Mouse (Mus musculus) cerebellum, adult 2 months (tissue): ENCODE results near the gene Repin1.
A peak's percentile ranks its signal among the peaks of the same experiment; 100 is the strongest.

Source experiments
- CTCF ChIP-seq: fragments of 200-500 bp; IDR thresholded peaks from 2 replicates; pipeline ENCODE4 v1.5.1; 2011; ENCODE audit warnings: low read depth, mild to moderate bottlenecking, control low read depth, low read length, moderate library complexity, borderline replicate concordance; ENCODE audit not compliant: insufficient read depth
- POLR2A ChIP-seq: fragments of 200-500 bp; IDR thresholded peaks from 2 replicates; pipeline ENCODE4 v1.6.1; 2011; ENCODE audit warnings: low read length, control low read depth, borderline replicate concordance; ENCODE audit not compliant: insufficient read depth

GRCm38 (mm10) chr6:48554280-48555103 lies 39.2 kb upstream of the Repin1 start, which contains the start of gene Lrrc61:
- no peak for TF ChIP-seq CTCF
- TF ChIP-seq POLR2A: peak; percentile 94; the same call in 1 of the 2 replicates
